Mouse (Mus musculus) liver, postnatal 0 days (tissue): ENCODE results near the gene Enoph1. TPM values are rescaled to one million over a fixed set of nuclear protein-coding genes. Genes with fewer than 3 reads are reported as not detected.

Source experiments
- ATAC-seq: fragments of 200-750 bp; cut with Nextera tagmentation; 2 replicates; pipeline ENCODE4 v1.8.0; 2017; ENCODE audit warnings: mild to moderate bottlenecking, moderate library complexity
- DNase-seq: peaks from one replicate; pipeline ENCODE4 v3.0.0-alpha.2; 2016
- H3K27ac ChIP-seq: fragments of 300-500 bp; sonication (generic); 2 replicates; pipeline ENCODE4 v1.5.1; 2014; ENCODE audit warnings: antibody characterized with exemption, moderate library complexity, mild to moderate bottlenecking, low read depth
- H3K27me3 ChIP-seq: fragments of 300-500 bp; sonication (generic); 2 replicates; pipeline ENCODE4 v1.6.1; 2014; ENCODE audit warnings: low read length, control low read depth, mixed read lengths; ENCODE audit not compliant: insufficient read depth
- H3K36me3 ChIP-seq: fragments of 300-500 bp; sonication (generic); replicated peaks from 2 replicates; pipeline ENCODE4 v1.6.1; 2014; ENCODE audit warnings: mild to moderate bottlenecking, control low read depth, low read length, moderate library complexity, mixed read lengths; ENCODE audit not compliant: insufficient read depth
- H3K4me1 ChIP-seq: fragments of 300-500 bp; sonication (generic); 2 replicates; pipeline ENCODE4 v1.6.1; 2014; ENCODE audit warnings: antibody characterized with exemption, mild to moderate bottlenecking, control low read depth; ENCODE audit not compliant: insufficient read depth
- H3K4me2 ChIP-seq: fragments of 300-500 bp; sonication (generic); 2 replicates; pipeline ENCODE4 v1.6.1; 2014; ENCODE audit warnings: low read depth, mild to moderate bottlenecking, low read length, moderate library complexity, mixed read lengths
- H3K4me3 ChIP-seq: fragments of 300-500 bp; sonication (generic); 2 replicates; pipeline ENCODE4 v1.5.1; 2014; ENCODE audit warnings: low read depth, low read length
- H3K9ac ChIP-seq: fragments of 300-500 bp; sonication (generic); replicated peaks from 2 replicates; pipeline ENCODE4 v1.6.1; 2014; ENCODE audit warnings: mild to moderate bottlenecking, moderate library complexity
- H3K9me3 ChIP-seq: fragments of 300-500 bp; sonication (generic); 2 replicates; pipeline ENCODE4 v1.6.1; 2016; ENCODE audit warnings: mild to moderate bottlenecking, control low read depth, low read length, mixed read lengths
- CTCF ChIP-seq: sonication (generic); IDR thresholded peaks from 2 replicates; pipeline ENCODE4 v1.5.1; 2016; ENCODE audit warnings: antibody characterized with exemption, low read depth
- EP300 ChIP-seq: IDR thresholded peaks from 2 replicates; pipeline ENCODE4 v1.6.1; 2016; ENCODE audit warnings: antibody characterized with exemption, low read depth, mild to moderate bottlenecking
- WGBS: fragments of 180-500 bp; shearing (Covaris S2); extraction: QIAGEN DNeasy Blood & Tissue Kit; methylation state at CpG from one replicate; pipeline ENCODE4 v1.1.7; 2014; ENCODE audit not compliant: insufficient replicate concordance; 5-methylcytosine and 5-hydroxymethylcytosine counted together
- polyA plus RNA-seq: library from polyadenylated mRNA; unstranded; fragments of >200 nt; fragmentation: Nextera tagmentation; extraction: Ambion mirVana; gene quantifications from 2 replicates; pipeline ENCODE4 v1.2.1, GENCODE M21; 2015

Gene Enoph1
- polyA plus RNA-seq, 1 experiment from 2014 or later = 10.6 TPM

- H3K4me1 ChIP-seq = 0 out of 2 replicates have a peak, but pooled peaks cover 5% of the 10 kb centered on the region
- no peak overlapping the region for H3K4me3 ChIP-seq
- no peaks in the 10 kb centered on the region for H3K27me3 ChIP-seq
- no peak for DNase-seq
- H3K36me3 ChIP-seq = no peaks in the 10 kb centered on the region
- no peaks in the 10 kb centered on the region for H3K9me3 ChIP-seq
- no peak overlapping the region for H3K27ac ChIP-seq
- ATAC-seq = no peak
- WGBS = 52% methylated on average over 4 of the region's 4 CpGs
- no peak overlapping the region for H3K4me2 ChIP-seq
- H3K9ac ChIP-seq = no peak overlapping the region
- peak; percentile 41 for TF ChIP-seq CTCF
- no peak for TF ChIP-seq EP300
These were observed 34.8 kb downstream of the Enoph1 start for GRCm38 (mm10) chr5:100074571-100074970.

- no peak for ATAC-seq
- Histone ChIP-seq H3K4me1 (0 out of 2 replicates have a peak, but pooled peaks cover 5% of the 10 kb centered on the region), H3K4me3 (peak overlapping the region; percentile 23), H3K27me3 (no peaks in the 10 kb centered on the region), H3K4me2 (peak overlapping the region; percentile 63), H3K9ac (no peak overlapping the region), H3K36me3 (no peaks in the 10 kb centered on the region; the same call in 1 of the 2 replicates), H3K27ac (no peak overlapping the region), H3K9me3 (no peaks in the 10 kb centered on the region; the same call in 1 of the 2 replicates)
- 32% methylated on average over 36 of the region's 36 CpGs for WGBS
- TF ChIP-seq EP300 (no peak), CTCF (no peak)
- DNase-seq = no peak
These were observed 39.5 kb downstream of the Enoph1 start for GRCm38 (mm10) chr5:100079040-100079930.

- H3K4me2 ChIP-seq = no peak overlapping the region
- no peaks in the 10 kb centered on the region; the same call in 1 of the 2 replicates for H3K36me3 ChIP-seq
- no peak overlapping the region for H3K4me3 ChIP-seq
- WGBS = 70% methylated on average over 8 of the region's 8 CpGs
- no peak overlapping the region for H3K9ac ChIP-seq
- H3K4me1 ChIP-seq = 0 out of 2 replicates have a peak, but pooled peaks cover 5% of the 10 kb centered on the region
- no peak overlapping the region for H3K27ac ChIP-seq
- ATAC-seq (no peak), DNase-seq (no peak)
- H3K27me3 ChIP-seq = no peaks in the 10 kb centered on the region
- TF ChIP-seq CTCF = no peak
- no peak for TF ChIP-seq EP300
- no peaks in the 10 kb centered on the region; the same call in 1 of the 2 replicates for H3K9me3 ChIP-seq
These were observed 40.1 kb downstream of the Enoph1 start for GRCm38 (mm10) chr5:100079931-100080275.

GRCm38 (mm10) chr5:100082006-100082405, 42.2 kb downstream of the Enoph1 start:
- TF ChIP-seq CTCF = no peak
- TF ChIP-seq EP300 = no peak
- no peaks in the 10 kb centered on the region; the same call in 1 of the 2 replicates for H3K36me3 ChIP-seq
- no peak overlapping the region for H3K4me3 ChIP-seq
- H3K27ac ChIP-seq = no peak overlapping the region
- no peaks in the 10 kb centered on the region for H3K27me3 ChIP-seq
- H3K9ac ChIP-seq = no peak overlapping the region
- no peak for DNase-seq
- ATAC-seq = no peak
- no peaks in the 10 kb centered on the region; the same call in 1 of the 2 replicates for H3K9me3 ChIP-seq
- no peak overlapping the region for H3K4me2 ChIP-seq
- WGBS = 45% methylated on average over 4 of the region's 4 CpGs
- 0 out of 2 replicates have a peak, but pooled peaks cover 5% of the 10 kb centered on the region for H3K4me1 ChIP-seq

GRCm38 (mm10) chr5:100083953-100084562, 44.3 kb downstream of the Enoph1 start:
- Histone ChIP-seq H3K27ac (no peak overlapping the region), H3K4me1 (0 out of 2 replicates have a peak, but pooled peaks cover 2% of the 10 kb centered on the region), H3K27me3 (no peaks in the 10 kb centered on the region), H3K36me3 (no peaks in the 10 kb centered on the region; the same call in 1 of the 2 replicates), H3K9ac (no peak overlapping the region), H3K4me2 (no peak overlapping the region), H3K4me3 (no peak overlapping the region), H3K9me3 (no peaks in the 10 kb centered on the region; the same call in 1 of the 2 replicates)
- ATAC-seq (no peak), DNase-seq (no peak)
- 79% methylated on average over 12 of the region's 12 CpGs for WGBS
- TF ChIP-seq CTCF (no peak), EP300 (no peak)

- H3K27me3 ChIP-seq = no peaks in the 10 kb centered on the region
- no peak overlapping the region for H3K4me3 ChIP-seq
- no peaks in the 10 kb centered on the region for H3K4me1 ChIP-seq
- ATAC-seq = no peak
- 67% methylated on average over 8 of the region's 8 CpGs for WGBS
- H3K9ac ChIP-seq = no peak overlapping the region
- no peak overlapping the region for H3K4me2 ChIP-seq
- DNase-seq = no peak
- H3K36me3 ChIP-seq = no peaks in the 10 kb centered on the region; the same call in 1 of the 2 replicates
- no peaks in the 10 kb centered on the region; the same call in 1 of the 2 replicates for H3K9me3 ChIP-seq
- TF ChIP-seq EP300 (no peak), CTCF (no peak)
- no peak overlapping the region for H3K27ac ChIP-seq
These were observed 45.3 kb downstream of the Enoph1 start for GRCm38 (mm10) chr5:100085097-100085496.
